Mouse (Mus musculus): ENCODE results near the gene Kcnk3. TPM values are rescaled to one million over a fixed set of nuclear protein-coding genes. Genes with fewer than 3 reads are reported as not detected.

Kcnk3 gene
- polyA plus RNA-seq, 1 experiment from 2014 or later, result 1.1 TPM

DNA sequence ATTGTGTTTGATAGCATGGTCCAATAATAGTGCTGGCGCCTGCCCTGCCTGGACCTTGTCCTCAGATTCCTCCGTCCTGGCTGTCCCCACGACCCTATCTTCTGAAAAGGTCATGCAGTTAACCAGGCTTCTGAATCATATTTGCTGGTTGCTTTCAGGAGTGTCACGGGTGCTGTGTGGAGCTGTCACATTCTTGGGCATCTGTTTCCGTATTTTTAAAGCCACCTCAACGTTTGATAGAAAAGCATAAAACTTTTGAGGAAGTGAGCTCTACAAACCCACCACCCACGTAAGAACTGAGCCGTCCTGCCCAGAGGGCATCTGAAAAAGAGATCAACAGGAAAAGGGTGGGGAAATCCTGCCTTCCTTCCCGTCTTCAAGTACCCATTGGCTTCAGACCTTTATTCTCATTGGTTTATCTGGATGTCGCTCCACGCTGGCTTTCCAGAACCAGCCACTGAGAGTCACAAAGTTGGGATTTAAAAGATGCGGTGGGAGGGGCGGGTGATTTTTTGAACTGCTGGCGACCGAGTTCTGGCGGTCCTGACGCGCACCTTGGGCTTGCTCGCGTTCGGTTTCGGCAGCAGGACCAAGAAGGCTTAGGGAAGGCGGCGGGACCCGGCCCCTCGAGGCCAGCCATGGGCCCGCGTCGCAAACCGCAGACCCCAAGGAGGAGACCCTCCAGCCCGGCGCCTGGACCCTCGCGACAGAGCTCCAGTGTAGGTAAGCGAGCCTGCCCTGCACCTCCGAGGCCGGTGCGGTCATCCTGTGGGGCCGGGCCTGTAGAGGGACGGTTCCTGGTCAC, 78.6 kb downstream of the Kcnk3 start, which contains the start of gene Cenpa:
TSS of gene Cenpa (plus strand) at position 387 of the 805 bp plus-strand sequence.
- Histone ChIP-seq H3K36me3 (peaks cover 23% of the 10 kb centered on the region), H3K4me1 (peaks cover 12% of the 10 kb centered on the region), H3K4me2 (replicated peaks) (peak within 1 kb of the TSS; percentile 63), H3K4me3 (peak within 1 kb of the TSS; percentile 75), H3K9ac (peak within 1 kb of the TSS; percentile 72), H3K9me3 (no peaks in the 10 kb centered on the region), H3K27me3 (no peaks in the 10 kb centered on the region), H3K27ac (peak within 1 kb of the TSS; percentile 73)
- ATAC-seq (ENCODE audit: insufficient number of reproducible peaks, insufficient read depth, low FRiP score, low TSS enrichment), result peak; percentile 86
- WGBS, result under 1% methylated on average over 40 of the region's 40 CpGs

DNA sequence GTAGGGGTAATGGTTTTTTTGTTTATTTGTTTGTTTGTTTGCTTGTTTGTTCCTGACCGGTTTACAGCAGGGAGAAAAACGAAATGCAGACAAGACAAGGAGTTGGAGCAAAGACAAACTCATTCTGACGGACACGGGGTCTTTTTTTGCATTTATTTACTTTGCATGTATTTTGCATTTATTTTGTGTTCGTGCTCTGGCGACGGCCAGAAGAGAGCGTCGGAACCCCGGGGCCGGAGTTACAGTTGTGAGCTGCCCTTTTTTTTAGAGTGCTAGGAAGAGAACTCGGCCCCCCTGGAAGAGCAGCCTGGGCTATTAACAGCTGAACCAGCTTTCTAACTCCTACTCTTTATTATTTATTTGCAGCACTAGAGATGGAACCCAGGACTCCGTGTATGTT, 79.2 kb downstream of the Kcnk3 start:
- peak overlapping the region; percentile 67; the same call in 1 of the 2 replicates for H3K27ac ChIP-seq
- under 1% methylated on average over 13 of the region's 13 CpGs for WGBS
- ATAC-seq (ENCODE audit: insufficient number of reproducible peaks, insufficient read depth, low FRiP score, low TSS enrichment), result no peak
- H3K9me3 ChIP-seq, result no peaks in the 10 kb centered on the region
- H3K4me1 ChIP-seq, result peaks cover 12% of the 10 kb centered on the region
- peaks cover 30% of the 10 kb centered on the region for H3K36me3 ChIP-seq
- H3K4me3 ChIP-seq, result peak overlapping the region; percentile 75
- no peaks in the 10 kb centered on the region for H3K27me3 ChIP-seq
- H3K4me2 ChIP-seq (replicated peaks), result peak overlapping the region; percentile 63
- H3K9ac ChIP-seq, result peak overlapping the region; percentile 72

DNA sequence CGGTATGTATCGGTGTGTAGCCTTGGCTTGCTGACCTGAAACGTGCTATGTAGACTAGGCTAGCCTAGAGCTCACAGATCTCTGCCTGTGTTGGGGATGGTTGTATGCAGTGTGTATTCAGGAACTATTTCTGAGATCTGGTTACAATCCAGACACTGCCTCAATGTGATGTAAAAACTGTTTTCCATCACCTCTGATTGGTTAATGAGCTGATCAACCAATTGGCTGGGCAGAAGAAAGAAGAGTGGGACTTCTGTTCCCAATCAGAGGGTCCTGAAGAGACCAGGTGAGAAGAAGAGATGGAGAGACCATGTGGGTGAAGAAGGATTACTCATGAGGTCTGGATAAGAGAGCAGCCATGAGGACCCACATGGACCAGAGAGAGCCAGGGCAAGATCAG, 79.7 kb downstream of the Kcnk3 start:
- 3% methylated on average over 3 of the region's 3 CpGs for WGBS
- Histone ChIP-seq H3K27me3 (no peaks in the 10 kb centered on the region), H3K9ac (peak overlapping the region; percentile 72), H3K4me3 (peak overlapping the region; percentile 75), H3K9me3 (no peaks in the 10 kb centered on the region), H3K4me1 (peaks cover 12% of the 10 kb centered on the region), H3K27ac (no peak overlapping the region), H3K4me2 (replicated peaks) (peak overlapping the region; percentile 63), H3K36me3 (peaks cover 34% of the 10 kb centered on the region)
- no peak for ATAC-seq (ENCODE audit: insufficient number of reproducible peaks, insufficient read depth, low FRiP score, low TSS enrichment)

DNA sequence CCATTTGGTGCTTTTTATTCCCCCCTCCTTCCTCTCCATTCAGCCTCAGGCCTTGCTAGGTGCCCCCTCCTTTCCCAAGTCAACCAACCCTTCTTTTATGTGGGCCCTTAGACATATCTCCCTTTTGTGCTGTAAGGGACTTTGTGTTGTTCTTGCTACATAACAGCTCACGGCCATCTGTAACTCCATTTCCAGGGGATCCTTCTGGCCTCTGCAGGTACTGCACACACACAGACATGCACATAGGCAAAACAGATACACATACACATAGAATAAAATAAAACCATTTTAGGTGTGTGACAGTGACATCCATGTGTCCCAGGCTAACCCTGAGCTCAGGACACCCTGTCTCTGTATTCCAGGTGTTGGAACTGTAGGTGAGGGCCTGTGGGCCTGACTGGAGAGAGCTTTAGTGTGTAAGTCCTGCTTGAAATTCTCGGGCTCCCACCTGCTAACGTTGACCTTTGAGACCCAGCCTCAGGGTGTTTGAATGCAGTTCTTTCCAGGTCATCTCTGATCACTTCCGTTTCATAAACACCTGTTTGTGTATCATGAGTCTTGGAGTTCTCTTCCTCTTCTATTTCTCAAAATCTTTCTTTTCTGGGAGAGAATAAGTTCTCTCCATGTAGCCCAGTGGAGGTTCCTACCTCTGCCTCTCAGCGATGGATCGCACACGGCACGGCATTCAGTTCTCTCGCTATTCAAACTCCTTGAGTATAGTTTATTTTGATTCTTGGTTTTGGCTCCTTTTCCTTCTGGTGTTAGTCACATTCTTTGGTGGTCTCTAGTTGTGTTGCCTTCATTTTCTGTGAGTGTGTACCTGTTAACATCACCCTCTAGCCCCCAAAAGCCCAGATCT, 80.9 kb downstream of the Kcnk3 start:
- no peaks in the 10 kb centered on the region for H3K27me3 ChIP-seq
- no peak overlapping the region for H3K9ac ChIP-seq
- no peak overlapping the region for H3K27ac ChIP-seq
- WGBS, result 89% methylated on average over 9 of the region's 9 CpGs
- H3K9me3 ChIP-seq, result no peaks in the 10 kb centered on the region
- peak overlapping the region; percentile 75; the same call in 1 of the 2 replicates for H3K4me3 ChIP-seq
- H3K36me3 ChIP-seq, result peaks cover 46% of the 10 kb centered on the region
- H3K4me1 ChIP-seq, result peaks cover 12% of the 10 kb centered on the region
- peak overlapping the region; percentile 63 for H3K4me2 ChIP-seq (replicated peaks)
- ATAC-seq (ENCODE audit: insufficient number of reproducible peaks, insufficient read depth, low FRiP score, low TSS enrichment), result no peak

DNA sequence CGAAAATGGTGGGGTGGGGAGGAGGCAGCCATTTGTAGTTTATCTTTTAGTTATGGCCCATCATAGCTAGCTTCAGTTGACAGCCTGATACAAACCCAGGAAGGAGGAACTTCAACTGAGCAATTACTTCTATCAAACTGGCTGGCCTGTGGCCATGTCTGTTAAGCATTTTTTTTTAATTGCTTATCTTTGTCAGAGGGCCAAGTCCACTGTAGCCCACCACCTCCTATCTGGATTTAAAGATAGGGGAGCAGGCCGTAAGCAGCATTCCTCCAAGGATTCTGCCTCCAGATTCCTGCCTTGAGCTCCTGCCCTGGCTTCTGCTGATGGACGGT, 81.5 kb downstream of the Kcnk3 start:
- H3K4me1 ChIP-seq, result peaks cover 12% of the 10 kb centered on the region
- H3K4me3 ChIP-seq, result no peak overlapping the region
- peaks cover 52% of the 10 kb centered on the region for H3K36me3 ChIP-seq
- H3K4me2 ChIP-seq (replicated peaks), result no peak overlapping the region
- WGBS, result 94% methylated on average over 3 of the region's 3 CpGs
- H3K27me3 ChIP-seq, result no peaks in the 10 kb centered on the region
- no peak overlapping the region for H3K9ac ChIP-seq
- H3K9me3 ChIP-seq, result no peaks in the 10 kb centered on the region
- H3K27ac ChIP-seq, result no peak overlapping the region
- no peak for ATAC-seq (ENCODE audit: insufficient number of reproducible peaks, insufficient read depth, low FRiP score, low TSS enrichment)

DNA sequence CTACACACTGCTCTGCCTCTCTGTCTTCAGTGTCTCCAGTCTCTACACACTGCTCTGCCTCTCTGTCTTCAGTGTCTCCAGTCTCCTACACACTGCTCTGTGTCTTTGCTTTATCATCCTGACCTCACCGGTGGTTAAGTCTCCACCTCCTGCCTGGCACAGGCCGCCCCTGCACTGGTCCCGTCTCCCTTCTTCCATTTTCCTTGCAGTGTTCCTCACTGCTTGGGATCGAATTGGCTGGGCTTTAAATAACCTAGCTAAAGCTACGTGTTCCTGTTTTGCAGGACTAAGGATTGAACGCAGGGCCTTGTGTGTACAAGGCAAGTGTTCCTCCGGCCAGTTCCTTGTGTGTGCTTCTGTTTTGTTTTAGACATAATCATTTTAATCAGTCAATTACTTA, 82.1 kb downstream of the Kcnk3 start:
- no peak overlapping the region for H3K9ac ChIP-seq
- WGBS, result 93% methylated on average over 7 of the region's 7 CpGs
- no peak overlapping the region for H3K27ac ChIP-seq
- H3K36me3 ChIP-seq, result peaks cover 56% of the 10 kb centered on the region
- ATAC-seq (ENCODE audit: insufficient number of reproducible peaks, insufficient read depth, low FRiP score, low TSS enrichment), result no peak
- H3K4me3 ChIP-seq, result no peak overlapping the region
- no peaks in the 10 kb centered on the region for H3K27me3 ChIP-seq
- H3K4me2 ChIP-seq (replicated peaks), result no peak overlapping the region
- H3K4me1 ChIP-seq, result peaks cover 12% of the 10 kb centered on the region
- H3K9me3 ChIP-seq, result no peaks in the 10 kb centered on the region

DNA sequence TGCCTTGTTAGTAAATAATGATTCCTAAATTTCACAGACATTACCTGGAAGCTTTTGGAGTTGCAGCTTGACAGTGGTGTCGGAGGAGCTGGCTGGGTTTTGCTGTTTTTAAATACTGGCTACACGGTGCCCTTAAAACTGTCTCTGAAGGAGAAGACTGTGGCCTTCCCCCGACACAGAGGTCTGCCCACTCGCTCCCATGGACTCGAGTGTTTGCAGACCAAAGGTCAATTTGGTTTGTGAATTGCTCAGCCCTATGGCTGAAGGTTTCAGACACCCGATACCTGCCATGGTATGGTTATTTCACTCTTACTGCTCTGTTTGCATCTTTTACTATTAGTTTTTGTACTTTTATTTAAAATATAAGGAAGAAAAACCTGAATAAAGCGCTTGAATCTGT, 86.0 kb downstream of the Kcnk3 start:
- 75% methylated on average over 7 of the region's 7 CpGs for WGBS
- ATAC-seq (ENCODE audit: insufficient number of reproducible peaks, insufficient read depth, low FRiP score, low TSS enrichment), result no peak

More for the DNA sequence above, 86.0 kb downstream of the Kcnk3 start:
- H3K4me2 ChIP-seq (replicated peaks), result no peak overlapping the region
- no peaks in the 10 kb centered on the region for H3K4me1 ChIP-seq
- no peak overlapping the region for H3K27ac ChIP-seq
- no peak overlapping the region for H3K4me3 ChIP-seq
- no peaks in the 10 kb centered on the region for H3K27me3 ChIP-seq
- H3K9ac ChIP-seq, result no peak overlapping the region
- no peaks in the 10 kb centered on the region for H3K9me3 ChIP-seq
- peaks cover 70% of the 10 kb centered on the region for H3K36me3 ChIP-seq

Small RNAs within 50 kb of the gene (microRNA-seq; reads per million reads assigned to microRNA genes)
- gene Mir5625, result not detected

Other genes with a start within 250 kb of the Kcnk3 start
- 0.24 and 0.56 TPM in 2 replicates for gene Otof, start 126.2 kb upstream of the Kcnk3 start, polyA plus RNA-seq (2016; fragmentation: Nextera tagmentation; extraction: Ambion mirVana)
- not detected in 2 replicates for gene 1700001C02Rik, start 122.1 kb upstream of the Kcnk3 start, polyA plus RNA-seq (2016; fragmentation: Nextera tagmentation; extraction: Ambion mirVana)
- gene Cib4, start 42.3 kb upstream of the Kcnk3 start, polyA plus RNA-seq (2016; fragmentation: Nextera tagmentation; extraction: Ambion mirVana), result not detected in 2 replicates
- gene Slc35f6, start 59.8 kb downstream of the Kcnk3 start, polyA plus RNA-seq (2016; fragmentation: Nextera tagmentation; extraction: Ambion mirVana), result 24.4 and 24.7 TPM in 2 replicates
- gene Cenpa, start 78.6 kb downstream of the Kcnk3 start, polyA plus RNA-seq (2016; fragmentation: Nextera tagmentation; extraction: Ambion mirVana), result 349 and 350 TPM in 2 replicates
- gene Dpysl5, start 123.4 kb downstream of the Kcnk3 start, polyA plus RNA-seq (2016; fragmentation: Nextera tagmentation; extraction: Ambion mirVana), result 16.3 and 18.2 TPM in 2 replicates
- gene Mapre3, start 226.5 kb downstream of the Kcnk3 start, polyA plus RNA-seq (2016; fragmentation: Nextera tagmentation; extraction: Ambion mirVana), result 28.8 and 29.3 TPM in 2 replicates